Mouse (Mus musculus): ENCODE measurements around the gene Lilrb4a. TPM values are rescaled to one million over a fixed set of nuclear protein-coding genes. Genes with fewer than 3 reads are reported as not detected.

Gene Lilrb4a
- polyA plus RNA-seq, 1 experiment from 2014 or later = 5.1 TPM

GRCm38 (mm10) chr10:51520021-51520420 is 29.3 kb downstream of the Lilrb4a start:
- no peaks in the 10 kb centered on the region for H3K9me3 ChIP-seq (ENCODE audit: low read depth, low read length)
- TF ChIP-seq CTCF (IDR thresholded peaks at IDR 0.05; ENCODE audit: low read depth) = no peak
- no peaks in the 10 kb centered on the region for H3K36me3 ChIP-seq (ENCODE audit: insufficient read depth)
- H3K4me1 ChIP-seq (ENCODE audit: insufficient read depth) = no peaks in the 10 kb centered on the region
- H3K4me2 ChIP-seq = no peak overlapping the region
- H3K9ac ChIP-seq = no peak overlapping the region
- DNase-seq (no peak), ATAC-seq (ENCODE audit: insufficient read depth) (no peak)
- H3K27me3 ChIP-seq (ENCODE audit: insufficient read depth, low read length) = no peaks in the 10 kb centered on the region
- no peak overlapping the region for H3K4me3 ChIP-seq (ENCODE audit: low read depth, low read length)
- H3K27ac ChIP-seq (ENCODE audit: low read depth) = no peak overlapping the region

DNA sequence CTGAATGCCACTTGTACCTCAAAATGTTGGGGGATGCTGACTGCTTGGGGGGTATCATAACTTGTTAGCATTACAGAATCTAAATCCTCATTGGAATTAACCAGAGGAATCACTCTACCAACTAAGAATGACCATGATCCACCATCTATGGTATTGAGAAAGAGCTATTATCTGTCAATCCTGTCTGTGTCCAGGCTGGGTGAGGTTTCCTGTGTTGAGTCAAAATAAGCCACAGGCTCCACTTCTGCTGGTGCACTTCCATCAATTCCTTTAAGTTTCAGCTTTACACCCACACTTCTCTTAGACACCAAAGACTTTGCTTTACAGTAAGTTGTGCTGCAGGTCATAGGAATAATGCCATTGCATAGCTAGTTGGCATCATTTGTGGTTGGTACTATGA is 30.7 kb downstream of the Lilrb4a start:
- no peak overlapping the region for H3K9ac ChIP-seq
- no peak overlapping the region for H3K4me2 ChIP-seq
- no peaks in the 10 kb centered on the region for H3K27me3 ChIP-seq (ENCODE audit: insufficient read depth, low read length)
- no peak overlapping the region for H3K4me3 ChIP-seq (ENCODE audit: low read depth, low read length)
- no peaks in the 10 kb centered on the region for H3K36me3 ChIP-seq (ENCODE audit: insufficient read depth)
- ATAC-seq (ENCODE audit: insufficient read depth) (no peak), DNase-seq (no peak)
- H3K27ac ChIP-seq (ENCODE audit: low read depth) = no peak overlapping the region
- no peaks in the 10 kb centered on the region for H3K4me1 ChIP-seq (ENCODE audit: insufficient read depth)
- no peak for TF ChIP-seq CTCF (IDR thresholded peaks at IDR 0.05; ENCODE audit: low read depth)
- no peaks in the 10 kb centered on the region for H3K9me3 ChIP-seq (ENCODE audit: low read depth, low read length)

- no peak overlapping the region for H3K4me2 ChIP-seq
- no peaks in the 10 kb centered on the region for H3K36me3 ChIP-seq (ENCODE audit: insufficient read depth)
- WGBS = 60% methylated on average over 7 of the region's 7 CpGs
- TF ChIP-seq CTCF (IDR thresholded peaks at IDR 0.05; ENCODE audit: low read depth) = no peak
- no peak overlapping the region for H3K4me3 ChIP-seq (ENCODE audit: low read depth, low read length)
- ATAC-seq (ENCODE audit: insufficient read depth) (no peak), DNase-seq (no peak)
- H3K27me3 ChIP-seq (ENCODE audit: insufficient read depth, low read length) = no peaks in the 10 kb centered on the region
- H3K9ac ChIP-seq = no peak overlapping the region
- no peaks in the 10 kb centered on the region for H3K9me3 ChIP-seq (ENCODE audit: low read depth, low read length)
- no peak overlapping the region for H3K27ac ChIP-seq (ENCODE audit: low read depth)
- no peaks in the 10 kb centered on the region for H3K4me1 ChIP-seq (ENCODE audit: insufficient read depth)
These were observed 35.3 kb downstream of the Lilrb4a start for GRCm38 (mm10) chr10:51526090-51526489.

GRCm38 (mm10) chr10:51526633-51527032 is 35.9 kb downstream of the Lilrb4a start:
- H3K27me3 ChIP-seq (ENCODE audit: insufficient read depth, low read length) = no peaks in the 10 kb centered on the region
- no peak for ATAC-seq (ENCODE audit: insufficient read depth)
- H3K36me3 ChIP-seq (ENCODE audit: insufficient read depth) = no peaks in the 10 kb centered on the region
- H3K4me3 ChIP-seq (ENCODE audit: low read depth, low read length) = no peak overlapping the region
- WGBS = 64% methylated on average over 4 of the region's 4 CpGs
- H3K4me2 ChIP-seq = no peak overlapping the region
- TF ChIP-seq CTCF (IDR thresholded peaks at IDR 0.05; ENCODE audit: low read depth) = no peak
- H3K27ac ChIP-seq (ENCODE audit: low read depth) = no peak overlapping the region
- DNase-seq = no peak
- no peaks in the 10 kb centered on the region for H3K9me3 ChIP-seq (ENCODE audit: low read depth, low read length)
- no peak overlapping the region for H3K9ac ChIP-seq
- H3K4me1 ChIP-seq (ENCODE audit: insufficient read depth) = no peaks in the 10 kb centered on the region

DNA sequence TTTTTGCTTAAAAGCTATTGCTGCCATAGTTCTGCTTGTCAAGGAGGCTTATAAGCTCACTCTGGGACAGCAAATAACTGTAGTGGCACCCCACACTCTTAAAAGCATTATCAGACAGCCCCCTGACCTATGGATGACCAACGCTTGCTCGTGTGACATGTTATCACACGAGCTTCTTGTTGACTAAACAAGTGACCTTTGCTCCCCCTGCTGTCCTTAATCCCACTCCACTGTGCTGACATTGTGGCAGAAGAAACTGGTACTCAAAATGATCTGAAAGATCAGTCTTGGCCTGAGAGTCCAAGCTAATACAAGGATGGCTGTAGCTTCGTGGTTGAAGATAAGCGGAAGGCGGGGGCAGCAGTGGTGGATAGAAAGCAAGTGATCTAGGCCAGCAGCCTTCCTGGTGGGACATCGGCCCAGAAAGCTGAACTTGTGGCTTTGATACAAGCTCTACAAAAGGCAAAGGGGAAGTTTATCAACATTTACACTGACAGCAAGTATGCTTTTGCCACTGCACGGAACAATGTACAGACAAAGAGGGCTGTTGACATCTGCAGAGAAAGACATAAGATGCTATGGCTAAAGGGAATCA is 38.2 kb downstream of the Lilrb4a start:
- H3K4me1 ChIP-seq (ENCODE audit: insufficient read depth) = no peaks in the 10 kb centered on the region
- TF ChIP-seq CTCF (IDR thresholded peaks at IDR 0.05; ENCODE audit: low read depth) = no peak
- H3K27ac ChIP-seq (ENCODE audit: low read depth) = no peak overlapping the region
- ATAC-seq (ENCODE audit: insufficient read depth) = no peak
- DNase-seq = no peak
- H3K27me3 ChIP-seq (ENCODE audit: insufficient read depth, low read length) = no peaks in the 10 kb centered on the region
- 40% methylated on average over 8 of the region's 8 CpGs for WGBS
- no peak overlapping the region for H3K4me2 ChIP-seq
- H3K9me3 ChIP-seq (ENCODE audit: low read depth, low read length) = no peaks in the 10 kb centered on the region
- no peak overlapping the region for H3K4me3 ChIP-seq (ENCODE audit: low read depth, low read length)
- H3K36me3 ChIP-seq (ENCODE audit: insufficient read depth) = no peaks in the 10 kb centered on the region
- H3K9ac ChIP-seq = no peak overlapping the region

DNA sequence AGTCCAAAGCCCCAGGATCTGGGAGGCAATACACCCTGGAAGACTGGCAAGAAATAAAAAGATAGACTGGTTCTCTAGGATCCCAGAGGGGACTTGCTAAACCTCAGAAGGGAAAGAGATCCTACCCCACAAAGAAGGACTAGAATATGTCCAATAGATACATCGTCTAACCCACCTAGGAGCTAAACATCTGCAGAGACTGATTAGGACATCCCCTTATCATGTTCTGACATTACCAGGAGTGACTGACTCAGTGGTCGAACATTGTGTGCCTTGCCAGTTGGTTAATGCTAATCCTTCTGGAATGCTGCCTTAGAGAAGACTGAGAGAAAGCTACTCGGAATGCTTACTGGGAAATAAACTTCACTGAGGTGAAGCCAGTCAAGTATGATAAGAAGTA is 38.7 kb downstream of the Lilrb4a start:
- Histone ChIP-seq H3K4me3 (ENCODE audit: low read depth, low read length) (no peak overlapping the region), H3K9me3 (ENCODE audit: low read depth, low read length) (no peaks in the 10 kb centered on the region), H3K9ac (no peak overlapping the region), H3K27me3 (ENCODE audit: insufficient read depth, low read length) (no peaks in the 10 kb centered on the region), H3K36me3 (ENCODE audit: insufficient read depth) (no peaks in the 10 kb centered on the region), H3K4me1 (ENCODE audit: insufficient read depth) (no peaks in the 10 kb centered on the region), H3K27ac (ENCODE audit: low read depth) (no peak overlapping the region), H3K4me2 (no peak overlapping the region)
- no peak for ATAC-seq (ENCODE audit: insufficient read depth)
- no peak for DNase-seq
- no peak for TF ChIP-seq CTCF (IDR thresholded peaks at IDR 0.05; ENCODE audit: low read depth)
- 66% methylated on average over 3 of the region's 3 CpGs for WGBS

- Histone ChIP-seq H3K4me2 (no peak overlapping the region), H3K9ac (no peak overlapping the region), H3K4me3 (ENCODE audit: low read depth, low read length) (no peak overlapping the region), H3K27me3 (ENCODE audit: insufficient read depth, low read length) (no peaks in the 10 kb centered on the region), H3K4me1 (ENCODE audit: insufficient read depth) (no peaks in the 10 kb centered on the region), H3K9me3 (ENCODE audit: low read depth, low read length) (no peaks in the 10 kb centered on the region), H3K36me3 (ENCODE audit: insufficient read depth) (no peaks in the 10 kb centered on the region), H3K27ac (ENCODE audit: low read depth) (no peak overlapping the region)
- ATAC-seq (ENCODE audit: insufficient read depth) (no peak), DNase-seq (no peak)
- TF ChIP-seq CTCF (IDR thresholded peaks at IDR 0.05; ENCODE audit: low read depth) = no peak
- WGBS = 80% methylated on average over 7 of the region's 7 CpGs
These were observed 40.1 kb downstream of the Lilrb4a start for GRCm38 (mm10) chr10:51530813-51531212.

Other genes starting within 250 kb of the Lilrb4a start
- 0.99 and 2.4 TPM in 2 replicates for gene Gm49339, start 10.3 kb upstream of the Lilrb4a start, polyA plus RNA-seq (2014; fragmentation: Nextera tagmentation; extraction: Ambion mirVana)
- 0.71 and 0.84 TPM in 2 replicates for gene Lilr4b, start 10.3 kb upstream of the Lilrb4a start, polyA plus RNA-seq (2014; fragmentation: Nextera tagmentation; extraction: Ambion mirVana)
- gene Fam162b, start 99.6 kb downstream of the Lilrb4a start, polyA plus RNA-seq (2014; fragmentation: Nextera tagmentation; extraction: Ambion mirVana) = 56.2 and 61.7 TPM in 2 replicates
- gene Gprc6a, start 140.5 kb downstream of the Lilrb4a start, polyA plus RNA-seq (2014; fragmentation: Nextera tagmentation; extraction: Ambion mirVana) = 1.9 and 2.0 TPM in 2 replicates
- gene Rfx6, start 186.8 kb downstream of the Lilrb4a start, polyA plus RNA-seq (2014; fragmentation: Nextera tagmentation; extraction: Ambion mirVana) = 0.13 TPM in 1 of 2 replicates, not detected in the other